Mouse (Mus musculus): ENCODE measurements around the gene Exoc3l. TPM values are rescaled to one million over a fixed set of nuclear protein-coding genes. Genes with fewer than 3 reads are reported as not detected.

Exoc3l gene
- polyA plus RNA-seq, 1 experiment from 2014 or later: 10.8 TPM

GRCm38 (mm10) chr8:105303396-105303795 is 7.5 kb upstream of the Exoc3l start:
- no peak overlapping the region for H3K9ac ChIP-seq (ENCODE audit: low read depth, low read length)
- no peak overlapping the region for H3K27ac ChIP-seq (ENCODE audit: low read depth, low read length)
- 83% methylated on average over 8 of the region's 8 CpGs for WGBS (ENCODE audit: insufficient replicate concordance)
- H3K4me3 ChIP-seq (ENCODE audit: low read depth, low read length): no peak overlapping the region
- no peak overlapping the region for H3K4me2 ChIP-seq
- no peaks in the 10 kb centered on the region for H3K27me3 ChIP-seq (ENCODE audit: control insufficient read depth, insufficient read depth, low read length)
- no peaks in the 10 kb centered on the region for H3K9me3 ChIP-seq (replicated peaks; ENCODE audit: control insufficient read depth, low read length)
- no peak for ATAC-seq (replicated peaks; ENCODE audit: insufficient number of reproducible peaks, low FRiP score, low TSS enrichment)
- H3K36me3 ChIP-seq (ENCODE audit: control insufficient read depth, insufficient read depth, low read length): peaks cover 38% of the 10 kb centered on the region
- H3K4me1 ChIP-seq (ENCODE audit: control insufficient read depth, insufficient read depth, low read length): peaks cover 33% of the 10 kb centered on the region

DNA sequence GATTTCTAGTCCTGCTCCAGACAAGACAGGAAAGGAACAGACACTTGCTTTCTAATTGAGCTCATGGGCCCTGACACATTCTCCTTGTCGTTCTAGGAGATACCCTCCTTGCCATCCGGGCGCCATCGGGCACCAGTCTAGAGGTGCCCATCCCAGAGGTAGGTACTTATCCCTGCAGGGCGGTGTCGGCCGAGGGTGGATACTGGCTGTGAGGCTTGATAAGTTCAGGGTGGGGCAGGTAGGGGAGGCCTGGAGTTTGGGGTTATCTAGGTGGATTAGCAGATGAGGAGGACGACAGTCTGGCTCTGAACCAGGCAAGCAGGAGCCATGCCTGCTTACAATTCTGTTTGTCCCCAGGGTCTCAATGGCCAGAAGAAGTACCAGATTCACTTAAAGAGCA is 4.1 kb upstream of the Exoc3l start:
- no peak overlapping the region for H3K9ac ChIP-seq (ENCODE audit: low read depth, low read length)
- peaks cover 36% of the 10 kb centered on the region for H3K36me3 ChIP-seq (ENCODE audit: control insufficient read depth, insufficient read depth, low read length)
- 86% methylated on average over 8 of the region's 8 CpGs for WGBS (ENCODE audit: insufficient replicate concordance)
- H3K4me1 ChIP-seq (ENCODE audit: control insufficient read depth, insufficient read depth, low read length): peaks cover 26% of the 10 kb centered on the region
- H3K4me2 ChIP-seq: peak overlapping the region; percentile 83
- H3K4me3 ChIP-seq (ENCODE audit: low read depth, low read length): peak overlapping the region; percentile 8; the same call in 1 of the 2 replicates
- H3K27ac ChIP-seq (ENCODE audit: low read depth, low read length): peak overlapping the region; percentile 35; the same call in 1 of the 2 replicates
- peak; percentile 55; the same call in 1 of the 2 replicates for ATAC-seq (replicated peaks; ENCODE audit: insufficient number of reproducible peaks, low FRiP score, low TSS enrichment)
- no peaks in the 10 kb centered on the region for H3K9me3 ChIP-seq (replicated peaks; ENCODE audit: control insufficient read depth, low read length)
- no peaks in the 10 kb centered on the region for H3K27me3 ChIP-seq (ENCODE audit: control insufficient read depth, insufficient read depth, low read length)

- Histone ChIP-seq H3K27ac (ENCODE audit: low read depth, low read length) (peak overlapping the region; percentile 70; the same call in 1 of the 2 replicates), H3K27me3 (ENCODE audit: control insufficient read depth, insufficient read depth, low read length) (peaks cover 4% of the 10 kb centered on the region; the same call in 1 of the 2 replicates), H3K4me1 (ENCODE audit: control insufficient read depth, insufficient read depth, low read length) (peaks cover 13% of the 10 kb centered on the region), H3K9me3 (replicated peaks; ENCODE audit: control insufficient read depth, low read length) (no peaks in the 10 kb centered on the region), H3K4me3 (ENCODE audit: low read depth, low read length) (peak overlapping the region; percentile 96), H3K9ac (ENCODE audit: low read depth, low read length) (peak overlapping the region; percentile 96), H3K36me3 (ENCODE audit: control insufficient read depth, insufficient read depth, low read length) (peaks cover 36% of the 10 kb centered on the region), H3K4me2 (peak overlapping the region; percentile 83)
- WGBS (ENCODE audit: insufficient replicate concordance): 46% methylated on average over 18 of the region's 18 CpGs
- ATAC-seq (replicated peaks; ENCODE audit: insufficient number of reproducible peaks, low FRiP score, low TSS enrichment): no peak
These were observed 2.7 kb upstream of the Exoc3l start for GRCm38 (mm10) chr8:105298351-105299252.

DNA sequence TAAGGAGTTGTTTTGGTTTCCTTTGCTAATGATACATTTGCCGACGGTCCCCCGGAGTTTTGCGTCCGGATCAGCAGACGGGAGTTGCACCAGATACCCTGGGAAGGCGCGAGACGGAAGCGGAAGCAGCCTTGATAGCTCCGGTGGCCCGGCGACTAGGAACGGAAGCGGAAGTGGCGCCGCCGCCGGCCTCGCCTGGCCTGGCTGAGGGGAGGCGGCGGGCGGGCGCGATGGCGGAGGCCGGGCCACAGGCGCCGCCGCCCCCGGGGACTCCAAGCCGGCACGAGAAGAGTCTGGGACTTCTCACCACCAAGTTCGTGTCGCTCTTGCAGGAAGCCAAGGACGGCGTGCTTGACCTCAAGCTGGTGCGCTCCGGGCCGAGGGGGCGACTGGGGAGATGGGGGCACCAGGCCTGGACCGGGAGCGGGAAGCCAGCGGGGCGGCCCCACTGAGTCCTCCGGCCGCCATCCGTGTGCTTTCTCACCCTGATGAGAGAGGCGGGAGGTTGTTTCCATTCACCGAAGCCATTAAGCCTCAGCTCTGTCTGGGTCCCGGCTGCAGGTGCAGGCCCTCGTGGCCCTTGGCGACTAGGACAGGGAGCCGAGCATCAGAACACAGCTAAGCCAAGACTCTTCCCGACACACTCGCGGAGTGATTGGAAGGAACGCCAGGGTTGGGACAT is 1.8 kb upstream of the Exoc3l start, which contains the start of gene E2f4:
TSS of gene E2f4 (plus strand) at position 153 of the 682 bp plus-strand sequence.
- Histone ChIP-seq H3K4me2 (peak within 1 kb of the TSS; percentile 83), H3K4me3 (ENCODE audit: low read depth, low read length) (peak within 1 kb of the TSS; percentile 96), H3K9ac (ENCODE audit: low read depth, low read length) (peak within 1 kb of the TSS; percentile 96), H3K36me3 (ENCODE audit: control insufficient read depth, insufficient read depth, low read length) (peaks cover 32% of the 10 kb centered on the region), H3K27me3 (ENCODE audit: control insufficient read depth, insufficient read depth, low read length) (peaks cover 5% of the 10 kb centered on the region; the same call in 1 of the 2 replicates), H3K27ac (ENCODE audit: low read depth, low read length) (peak within 1 kb of the TSS; percentile 70), H3K4me1 (ENCODE audit: control insufficient read depth, insufficient read depth, low read length) (peaks cover 13% of the 10 kb centered on the region), H3K9me3 (replicated peaks; ENCODE audit: control insufficient read depth, low read length) (no peaks in the 10 kb centered on the region)
- under 1% methylated on average over 57 of the region's 58 CpGs for WGBS (ENCODE audit: insufficient replicate concordance)
- ATAC-seq (replicated peaks; ENCODE audit: insufficient number of reproducible peaks, low FRiP score, low TSS enrichment): peak; percentile 80

DNA sequence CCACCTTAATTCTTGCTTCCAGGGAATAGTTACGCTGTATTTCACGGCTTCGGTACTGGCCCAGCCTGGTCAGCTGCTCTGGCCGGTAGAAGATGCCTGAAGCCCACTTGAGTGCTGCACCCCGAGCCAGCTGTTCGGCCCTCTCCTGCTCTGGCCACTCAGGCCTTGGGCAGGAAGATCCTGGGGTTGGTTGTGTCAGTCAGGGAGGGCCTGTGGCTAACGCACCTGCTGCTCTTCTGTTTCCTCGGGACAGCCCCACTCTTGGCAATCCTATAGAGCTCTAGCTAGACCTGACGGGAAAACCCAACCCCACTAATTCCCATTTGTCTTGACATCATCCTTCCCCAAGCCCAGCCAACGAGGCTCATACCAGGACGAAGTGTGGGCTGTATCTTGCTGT is 645 bp downstream of the Exoc3l start:
- H3K9me3 ChIP-seq (replicated peaks; ENCODE audit: control insufficient read depth, low read length): no peaks in the 10 kb centered on the region
- peak overlapping the region; percentile 2; the same call in 1 of the 2 replicates for H3K27ac ChIP-seq (ENCODE audit: low read depth, low read length)
- H3K9ac ChIP-seq (ENCODE audit: low read depth, low read length): peak overlapping the region; percentile 44; the same call in 1 of the 2 replicates
- H3K27me3 ChIP-seq (ENCODE audit: control insufficient read depth, insufficient read depth, low read length): peaks cover 11% of the 10 kb centered on the region
- H3K4me3 ChIP-seq (ENCODE audit: low read depth, low read length): peak overlapping the region; percentile 20
- ATAC-seq (replicated peaks; ENCODE audit: insufficient number of reproducible peaks, low FRiP score, low TSS enrichment): no peak
- peaks cover 20% of the 10 kb centered on the region for H3K4me1 ChIP-seq (ENCODE audit: control insufficient read depth, insufficient read depth, low read length)
- 60% methylated on average over 11 of the region's 11 CpGs for WGBS (ENCODE audit: insufficient replicate concordance)
- peak overlapping the region; percentile 28 for H3K4me2 ChIP-seq
- peaks cover 10% of the 10 kb centered on the region for H3K36me3 ChIP-seq (ENCODE audit: control insufficient read depth, insufficient read depth, low read length)

DNA sequence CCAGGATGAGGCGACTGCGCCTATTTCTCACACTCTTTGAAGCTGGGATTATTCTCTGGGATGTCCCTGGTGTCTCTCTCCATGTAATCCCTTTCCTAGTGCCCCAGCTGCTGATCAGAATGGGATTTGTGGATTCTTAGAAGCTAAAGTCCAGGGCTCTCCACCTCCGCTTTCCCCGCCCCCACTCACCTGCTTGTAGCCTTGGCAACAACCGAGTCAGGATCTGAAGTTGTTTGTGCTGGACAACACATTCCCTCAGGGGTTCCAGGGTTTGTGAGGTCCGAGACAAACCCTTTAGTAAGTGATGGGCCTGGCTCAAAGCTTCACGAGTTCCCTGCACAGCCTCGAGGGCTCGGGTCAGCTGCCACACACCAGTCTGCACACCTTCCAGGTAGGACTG is 1.1 kb downstream of the Exoc3l start:
- ATAC-seq (replicated peaks; ENCODE audit: insufficient number of reproducible peaks, low FRiP score, low TSS enrichment): no peak
- H3K9ac ChIP-seq (ENCODE audit: low read depth, low read length): no peak overlapping the region
- H3K4me3 ChIP-seq (ENCODE audit: low read depth, low read length): no peak overlapping the region
- H3K36me3 ChIP-seq (ENCODE audit: control insufficient read depth, insufficient read depth, low read length): peaks cover 6% of the 10 kb centered on the region; the same call in 1 of the 2 replicates
- 64% methylated on average over 9 of the region's 9 CpGs for WGBS (ENCODE audit: insufficient replicate concordance)
- no peaks in the 10 kb centered on the region for H3K9me3 ChIP-seq (replicated peaks; ENCODE audit: control insufficient read depth, low read length)
- no peak overlapping the region; the same call in 1 of the 2 replicates for H3K27ac ChIP-seq (ENCODE audit: low read depth, low read length)
- H3K4me2 ChIP-seq: peak overlapping the region; percentile 28
- peaks cover 24% of the 10 kb centered on the region for H3K4me1 ChIP-seq (ENCODE audit: control insufficient read depth, insufficient read depth, low read length)
- H3K27me3 ChIP-seq (ENCODE audit: control insufficient read depth, insufficient read depth, low read length): peaks cover 15% of the 10 kb centered on the region

DNA sequence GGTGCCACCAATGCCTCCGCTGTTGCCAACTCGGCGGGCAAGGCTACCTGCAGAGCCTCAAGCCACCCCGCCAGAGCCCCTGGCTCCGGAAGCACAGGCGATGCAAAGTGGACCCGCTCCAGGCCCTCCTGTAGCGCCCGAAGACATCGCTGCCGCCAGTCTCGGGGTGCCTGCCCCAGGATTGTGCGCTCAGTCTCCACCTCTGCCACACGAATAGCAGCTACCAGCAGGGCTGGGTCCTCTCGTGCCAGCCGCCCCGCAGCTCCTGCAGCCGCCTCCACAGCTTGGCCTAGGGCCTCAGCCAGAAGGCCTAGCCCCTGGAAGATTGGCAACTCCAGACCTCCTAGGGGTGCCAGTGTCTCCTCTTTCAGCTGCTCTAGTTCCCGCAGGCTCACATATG is 2.5 kb downstream of the Exoc3l start:
- 48% methylated on average over 19 of the region's 19 CpGs for WGBS (ENCODE audit: insufficient replicate concordance)
- no peak overlapping the region for H3K4me3 ChIP-seq (ENCODE audit: low read depth, low read length)
- no peaks in the 10 kb centered on the region for H3K9me3 ChIP-seq (replicated peaks; ENCODE audit: control insufficient read depth, low read length)
- H3K4me2 ChIP-seq: no peak overlapping the region
- no peak for ATAC-seq (replicated peaks; ENCODE audit: insufficient number of reproducible peaks, low FRiP score, low TSS enrichment)
- H3K9ac ChIP-seq (ENCODE audit: low read depth, low read length): no peak overlapping the region
- no peaks in the 10 kb centered on the region for H3K36me3 ChIP-seq (ENCODE audit: control insufficient read depth, insufficient read depth, low read length)
- H3K27me3 ChIP-seq (ENCODE audit: control insufficient read depth, insufficient read depth, low read length): peaks cover 16% of the 10 kb centered on the region
- H3K4me1 ChIP-seq (ENCODE audit: control insufficient read depth, insufficient read depth, low read length): peaks cover 26% of the 10 kb centered on the region
- no peak overlapping the region for H3K27ac ChIP-seq (ENCODE audit: low read depth, low read length)

GRCm38 (mm10) chr8:105292471-105292870 is 3.4 kb downstream of the Exoc3l start:
- Histone ChIP-seq H3K9ac (ENCODE audit: low read depth, low read length) (no peak overlapping the region), H3K27ac (ENCODE audit: low read depth, low read length) (no peak overlapping the region), H3K4me3 (ENCODE audit: low read depth, low read length) (no peak overlapping the region), H3K4me1 (ENCODE audit: control insufficient read depth, insufficient read depth, low read length) (peaks cover 26% of the 10 kb centered on the region), H3K4me2 (no peak overlapping the region), H3K9me3 (replicated peaks; ENCODE audit: control insufficient read depth, low read length) (no peaks in the 10 kb centered on the region), H3K36me3 (ENCODE audit: control insufficient read depth, insufficient read depth, low read length) (no peaks in the 10 kb centered on the region), H3K27me3 (ENCODE audit: control insufficient read depth, insufficient read depth, low read length) (peaks cover 16% of the 10 kb centered on the region)
- no peak for ATAC-seq (replicated peaks; ENCODE audit: insufficient number of reproducible peaks, low FRiP score, low TSS enrichment)
- WGBS (ENCODE audit: insufficient replicate concordance): 68% methylated on average over 7 of the region's 7 CpGs
